Mouse (Mus musculus): Measurements from ENCODE around the gene Klhdc7b. TPM values are rescaled to one million over a fixed set of nuclear protein-coding genes. Genes with fewer than 3 reads are reported as not detected.

Klhdc7b gene
- polyA plus RNA-seq, 1 experiment: not detected

DNA sequence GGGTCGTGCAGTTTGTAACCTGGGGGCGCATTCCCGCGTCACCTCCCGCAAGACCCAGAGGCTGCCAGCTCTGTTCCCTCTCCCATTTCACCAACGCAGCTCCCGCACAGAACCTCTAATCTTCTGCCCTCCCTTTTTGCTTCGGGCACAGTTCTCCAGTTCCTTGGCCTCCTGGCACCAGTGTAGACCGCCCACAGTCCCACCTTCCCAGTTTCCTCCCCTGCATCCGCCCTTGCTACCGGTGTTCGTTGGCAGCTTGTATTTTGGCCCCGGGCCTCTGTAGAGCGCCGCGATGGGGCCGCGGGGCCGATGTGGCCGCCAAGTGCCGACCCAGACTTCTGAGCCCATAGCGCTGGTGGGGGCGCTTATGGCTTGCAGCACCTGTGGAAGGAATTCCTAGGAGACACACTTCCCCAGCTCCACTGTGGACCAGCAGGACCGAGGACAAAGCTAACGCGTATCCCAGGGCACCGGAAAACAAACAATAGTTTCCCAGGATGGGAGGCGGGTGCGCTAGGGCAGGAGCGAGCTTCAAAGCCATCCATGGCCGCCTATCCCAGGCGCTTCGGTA is 5.8 kb upstream of the Klhdc7b start, which contains the start of gene Odf3b:
Gene Odf3b (minus strand): TSS at position 452 of the 571 bp plus-strand sequence.
- no peak for TF ChIP-seq GATA1 (IDR thresholded peaks at IDR 0.05; ENCODE audit: low read length)
- no peak for TF ChIP-seq TAL1 (IDR thresholded peaks at IDR 0.05; ENCODE audit: low read length)
- Histone ChIP-seq H3K27me3 (ENCODE audit: control insufficient read depth) (peaks cover 44% of the 10 kb centered on the region), H3K4me3 (replicated peaks) (peak within 1 kb of the TSS; percentile 59), H3K4me1 (ENCODE audit: control insufficient read depth) (peaks cover 31% of the 10 kb centered on the region), H3K36me3 (ENCODE audit: control insufficient read depth) (no peaks in the 10 kb centered on the region), H3K9me3 (ENCODE audit: control insufficient read depth, low read length) (no peaks in the 10 kb centered on the region)

GRCm38 (mm10) chr15:89379429-89379828 is 5.3 kb upstream of the Klhdc7b start:
- Histone ChIP-seq H3K4me3 (replicated peaks) (peak overlapping the region; percentile 59), H3K36me3 (ENCODE audit: control insufficient read depth) (no peaks in the 10 kb centered on the region), H3K4me1 (ENCODE audit: control insufficient read depth) (peaks cover 25% of the 10 kb centered on the region), H3K9me3 (ENCODE audit: control insufficient read depth, low read length) (no peaks in the 10 kb centered on the region), H3K27me3 (ENCODE audit: control insufficient read depth) (peaks cover 44% of the 10 kb centered on the region)
- TF ChIP-seq GATA1 (IDR thresholded peaks at IDR 0.05; ENCODE audit: low read length): no peak
- TF ChIP-seq TAL1 (IDR thresholded peaks at IDR 0.05; ENCODE audit: low read length): no peak

DNA sequence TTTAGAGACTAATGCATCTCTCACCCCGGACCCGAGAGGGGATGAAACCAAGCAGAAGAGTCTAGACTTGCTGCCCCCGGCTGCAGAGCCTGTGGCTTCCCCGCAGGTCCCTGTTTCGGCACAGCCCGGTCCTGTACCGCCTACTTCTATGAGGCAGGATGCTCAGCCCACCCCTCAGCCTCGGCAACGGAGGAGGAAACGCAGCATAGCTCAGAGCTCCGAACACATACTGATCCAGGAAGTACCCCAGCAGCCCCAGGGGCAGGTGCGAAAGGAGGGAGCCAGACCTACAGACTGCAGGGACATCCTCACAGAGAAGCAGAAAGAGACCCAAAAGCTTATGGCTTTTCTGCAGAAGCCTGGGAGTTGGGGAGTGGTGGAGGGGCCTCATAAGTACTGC is 2.4 kb downstream of the Klhdc7b start:
- TF ChIP-seq GATA1 (IDR thresholded peaks at IDR 0.05; ENCODE audit: low read length) (no peak), TAL1 (IDR thresholded peaks at IDR 0.05; ENCODE audit: low read length) (no peak)
- Histone ChIP-seq H3K4me3 (replicated peaks) (no peak overlapping the region), H3K9me3 (ENCODE audit: control insufficient read depth, low read length) (no peaks in the 10 kb centered on the region), H3K4me1 (ENCODE audit: control insufficient read depth) (no peaks in the 10 kb centered on the region), H3K36me3 (ENCODE audit: control insufficient read depth) (no peaks in the 10 kb centered on the region), H3K27me3 (ENCODE audit: control insufficient read depth) (no peaks in the 10 kb centered on the region; the same call in none of the 2 replicates)

DNA sequence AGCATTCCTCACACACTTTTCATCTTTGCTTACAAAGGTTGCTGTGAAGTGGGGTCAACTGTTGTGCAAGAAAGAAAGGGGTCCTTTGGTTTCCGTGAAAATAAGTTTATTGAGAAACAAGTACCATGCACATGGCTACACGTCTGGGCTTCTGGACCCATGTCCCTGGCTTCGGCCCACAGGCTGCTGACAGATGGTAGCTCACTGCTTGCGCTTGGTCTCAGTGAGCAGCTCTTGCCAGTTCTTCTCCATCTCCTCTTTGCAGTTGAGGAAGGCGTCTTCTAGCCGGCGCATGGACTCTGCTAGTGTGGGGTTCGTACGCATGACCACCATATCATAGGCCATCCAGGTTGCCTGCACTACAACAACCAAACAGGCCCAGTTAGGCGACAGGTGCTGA is 5.4 kb downstream of the Klhdc7b start:
- Histone ChIP-seq H3K36me3 (ENCODE audit: control insufficient read depth) (no peaks in the 10 kb centered on the region), H3K27me3 (ENCODE audit: control insufficient read depth) (no peaks in the 10 kb centered on the region; the same call in none of the 2 replicates), H3K4me3 (replicated peaks) (no peak overlapping the region), H3K9me3 (ENCODE audit: control insufficient read depth, low read length) (no peaks in the 10 kb centered on the region), H3K4me1 (ENCODE audit: control insufficient read depth) (no peaks in the 10 kb centered on the region)
- TF ChIP-seq GATA1 (IDR thresholded peaks at IDR 0.05; ENCODE audit: low read length) (no peak), TAL1 (IDR thresholded peaks at IDR 0.05; ENCODE audit: low read length) (no peak)

GRCm38 (mm10) chr15:89396883-89397282 is 12.2 kb downstream of the Klhdc7b start:
- Histone ChIP-seq H3K4me1 (ENCODE audit: control insufficient read depth) (no peaks in the 10 kb centered on the region), H3K36me3 (ENCODE audit: control insufficient read depth) (no peaks in the 10 kb centered on the region), H3K4me3 (replicated peaks) (no peak overlapping the region), H3K9me3 (ENCODE audit: control insufficient read depth, low read length) (no peaks in the 10 kb centered on the region), H3K27me3 (ENCODE audit: control insufficient read depth) (no peaks in the 10 kb centered on the region; the same call in 1 of the 2 replicates)
- TF ChIP-seq GATA1 (IDR thresholded peaks at IDR 0.05; ENCODE audit: low read length) (no peak), TAL1 (IDR thresholded peaks at IDR 0.05; ENCODE audit: low read length) (no peak)

DNA sequence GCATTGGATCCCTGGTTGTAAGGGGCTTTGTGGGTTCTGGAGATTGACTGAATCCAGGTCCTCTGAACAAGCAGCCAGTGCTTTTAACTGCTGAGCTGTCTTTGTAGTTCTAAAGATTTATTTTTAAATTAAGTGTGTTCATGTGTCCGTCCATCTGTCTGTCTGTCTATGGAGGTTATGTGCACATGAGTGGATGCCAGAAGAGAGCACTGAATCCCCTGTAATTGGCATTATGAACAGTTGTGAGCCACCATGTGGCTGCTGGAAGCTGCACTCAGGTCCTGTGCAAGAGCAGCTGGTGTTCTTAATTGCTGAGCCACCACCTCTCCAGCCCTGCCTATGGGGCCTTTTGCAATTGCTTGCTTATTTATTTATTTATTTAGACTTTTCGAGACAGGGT is 13.4 kb downstream of the Klhdc7b start:
- Histone ChIP-seq H3K4me1 (ENCODE audit: control insufficient read depth) (no peaks in the 10 kb centered on the region), H3K9me3 (ENCODE audit: control insufficient read depth, low read length) (0 out of 2 replicates have a peak, but pooled peaks cover 2% of the 10 kb centered on the region), H3K27me3 (ENCODE audit: control insufficient read depth) (no peaks in the 10 kb centered on the region), H3K36me3 (ENCODE audit: control insufficient read depth) (no peaks in the 10 kb centered on the region), H3K4me3 (replicated peaks) (no peak overlapping the region)
- TF ChIP-seq GATA1 (IDR thresholded peaks at IDR 0.05; ENCODE audit: low read length) (no peak), TAL1 (IDR thresholded peaks at IDR 0.05; ENCODE audit: low read length) (no peak)

GRCm38 (mm10) chr15:89399716-89400115 is 15.0 kb downstream of the Klhdc7b start:
- no peaks in the 10 kb centered on the region for H3K4me1 ChIP-seq (ENCODE audit: control insufficient read depth)
- H3K27me3 ChIP-seq (ENCODE audit: control insufficient read depth): no peaks in the 10 kb centered on the region
- no peak for TF ChIP-seq GATA1 (IDR thresholded peaks at IDR 0.05; ENCODE audit: low read length)
- no peak for TF ChIP-seq TAL1 (IDR thresholded peaks at IDR 0.05; ENCODE audit: low read length)
- 0 out of 2 replicates have a peak, but pooled peaks cover 2% of the 10 kb centered on the region for H3K9me3 ChIP-seq (ENCODE audit: control insufficient read depth, low read length)
- no peak overlapping the region for H3K4me3 ChIP-seq (replicated peaks)
- no peaks in the 10 kb centered on the region for H3K36me3 ChIP-seq (ENCODE audit: control insufficient read depth)

DNA sequence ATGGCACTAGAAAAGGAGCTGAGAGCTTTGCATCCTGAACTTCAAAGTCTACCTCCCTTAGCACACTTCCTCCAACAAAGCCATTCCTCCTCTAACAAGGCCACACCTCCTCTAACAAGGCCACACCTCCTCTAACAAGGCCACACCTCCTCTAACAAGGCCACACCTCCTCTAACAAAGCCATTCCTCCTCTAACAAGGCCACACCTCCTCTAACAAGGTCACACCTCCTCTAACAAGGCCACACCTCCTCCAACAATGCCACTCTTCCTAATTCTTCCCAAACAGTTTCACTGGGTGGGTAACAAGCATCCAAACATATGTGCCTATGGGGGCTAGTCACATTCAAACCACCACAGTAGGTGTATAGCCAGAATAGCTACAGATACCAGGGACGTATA is 17.8 kb downstream of the Klhdc7b start:
- H3K4me1 ChIP-seq (ENCODE audit: control insufficient read depth): no peaks in the 10 kb centered on the region
- no peaks in the 10 kb centered on the region for H3K27me3 ChIP-seq (ENCODE audit: control insufficient read depth)
- H3K36me3 ChIP-seq (ENCODE audit: control insufficient read depth): no peaks in the 10 kb centered on the region
- TF ChIP-seq TAL1 (IDR thresholded peaks at IDR 0.05; ENCODE audit: low read length) (no peak), GATA1 (IDR thresholded peaks at IDR 0.05; ENCODE audit: low read length) (no peak)
- H3K9me3 ChIP-seq (ENCODE audit: control insufficient read depth, low read length): peaks cover 5% of the 10 kb centered on the region; the same call in 1 of the 2 replicates
- H3K4me3 ChIP-seq (replicated peaks): no peak overlapping the region

GRCm38 (mm10) chr15:89404831-89405623 is 20.3 kb downstream of the Klhdc7b start:
- Histone ChIP-seq H3K27me3 (ENCODE audit: control insufficient read depth) (no peaks in the 10 kb centered on the region), H3K9me3 (ENCODE audit: control insufficient read depth, low read length) (peaks cover 10% of the 10 kb centered on the region), H3K4me1 (ENCODE audit: control insufficient read depth) (no peaks in the 10 kb centered on the region), H3K36me3 (ENCODE audit: control insufficient read depth) (no peaks in the 10 kb centered on the region), H3K4me3 (replicated peaks) (no peak overlapping the region)
- TF ChIP-seq GATA1 (IDR thresholded peaks at IDR 0.05; ENCODE audit: low read length) (no peak), TAL1 (IDR thresholded peaks at IDR 0.05; ENCODE audit: low read length) (no peak)

Data from erythroblast, embryonic 14.5 days (primary cell).